Mouse (Mus musculus) ES-E14 (cell line): ENCODE results near the gene Atp6v0b. TPM values are rescaled to one million over a fixed set of nuclear protein-coding genes. Genes with fewer than 3 reads are reported as not detected.

Experiments
- DNase-seq: peaks from one replicate; pipeline ENCODE4 v3.0.0-alpha.2; 2013; ENCODE audit warnings: low read depth, low spot score
- H3K27ac ChIP-seq: 2 replicates; pipeline ENCODE4 v1.5.1; 2012; ENCODE audit warnings: low read depth, mild to moderate bottlenecking, low read length, moderate library complexity, mixed read lengths; ENCODE audit not compliant: poor library complexity, insufficient read depth, severe bottlenecking
- H3K36me3 ChIP-seq: 2 replicates; pipeline ENCODE4 v1.6.1; 2012; ENCODE audit warnings: mild to moderate bottlenecking, low read length, moderate library complexity, mixed read lengths; ENCODE audit not compliant: control insufficient read depth, poor library complexity, insufficient read depth, severe bottlenecking
- H3K4me1 ChIP-seq, 2 experiments: fragments of 150-350 bp in 1 of 2; sonication (generic) in 1 of 2; 2 replicates each; pipeline ENCODE4 v1.6.1; 2012; ENCODE audit warnings: low read length in 2 of 2, mild to moderate bottlenecking in 1 of 2, mixed read lengths in 1 of 2; ENCODE audit not compliant: control insufficient read depth in 2 of 2, insufficient read depth in 2 of 2, poor library complexity in 1 of 2
- H3K4me3 ChIP-seq, 2 experiments: fragments of 150-350 bp in 1 of 2; sonication (generic) in 1 of 2; 2 replicates each; pipeline ENCODE4 v1.5.1; 2012; ENCODE audit warnings: low read length in 2 of 2, low read depth in 1 of 2, mild to moderate bottlenecking in 1 of 2, mixed read lengths in 1 of 2; ENCODE audit not compliant: insufficient read depth in 1 of 2, poor library complexity in 1 of 2, severe bottlenecking in 1 of 2
- H3K9ac ChIP-seq: 2 replicates; pipeline ENCODE4 v1.6.1; 2012; ENCODE audit warnings: low read depth, mild to moderate bottlenecking, low read length, mixed read lengths; ENCODE audit not compliant: poor library complexity, insufficient read depth, severe bottlenecking
- H3K9me3 ChIP-seq: fragments of 150-350 bp; sonication (generic); 2 replicates; pipeline ENCODE4 v1.6.1; 2012; ENCODE audit warnings: low read depth, mild to moderate bottlenecking, low read length; ENCODE audit not compliant: control insufficient read depth, insufficient read depth
- CHD2 ChIP-seq: IDR thresholded peaks from 2 replicates; pipeline ENCODE4 v1.6.1; 2014; ENCODE audit warnings: mild to moderate bottlenecking, low read depth, low read length, inconsistent platforms
- HCFC1 ChIP-seq: IDR thresholded peaks from 2 replicates; pipeline ENCODE4 v1.6.1; 2012; ENCODE audit warnings: low read length, inconsistent platforms, borderline replicate concordance; ENCODE audit not compliant: insufficient read depth
- MAFK ChIP-seq: IDR thresholded peaks from 2 replicates; pipeline ENCODE4 v1.6.1; 2014; ENCODE audit warnings: mild to moderate bottlenecking, low read depth, low read length, inconsistent platforms; ENCODE audit not compliant: insufficient read depth
- ZC3H11A ChIP-seq: IDR thresholded peaks from 2 replicates; pipeline ENCODE4 v1.6.1; 2012; ENCODE audit warnings: low read depth, mild to moderate bottlenecking, inconsistent platforms, low read length, borderline replicate concordance
- ZNF384 ChIP-seq: IDR thresholded peaks from 2 replicates; pipeline ENCODE4 v1.6.1; 2012; ENCODE audit warnings: low read depth, low read length, inconsistent platforms
- in situ Hi-C, 2 experiments: fragments of 600-800 bp; cut with MboI; formaldehyde crosslinking; loops; one replicate each; pipeline ENCODE4 v1.15.1; 2025; ENCODE audit warnings: low sequenced_read_pairs in 2 of 2, inconsistent platforms in 1 of 2; ENCODE audit not compliant: unreplicated experiment in 2 of 2
- total RNA-seq: library from RNA; depleted of rRNA; stranded (reverse); fragments of 300-350 nt; gene quantifications from 2 replicates; pipeline ENCODE4 v1.2.3, GENCODE M21; 2012

Gene Atp6v0b
- total RNA-seq, 1 experiment = 267 TPM

DNA sequence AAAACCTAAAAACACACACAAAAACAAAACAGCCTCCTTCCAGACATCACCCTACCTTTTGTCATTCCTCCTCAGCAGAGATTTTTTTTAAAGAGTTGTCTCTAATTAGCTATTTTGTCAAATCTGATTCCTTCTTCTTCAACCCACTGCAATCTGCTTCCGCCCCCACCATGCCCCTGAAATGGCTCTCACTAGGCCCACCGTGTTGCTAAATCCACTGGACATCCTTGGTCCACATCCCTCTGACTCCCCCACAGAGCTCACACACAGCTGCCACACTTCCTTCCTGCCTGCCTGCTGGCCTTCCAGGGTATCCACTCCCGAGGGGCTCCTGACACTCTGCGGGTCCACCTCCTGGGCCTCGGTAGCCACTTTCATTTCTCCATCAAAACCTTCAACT is 8.4 kb downstream of the Atp6v0b start:
- no peaks in the 10 kb centered on the region for H3K9me3 ChIP-seq
- in situ Hi-C loops = no loop called here
- H3K9ac ChIP-seq = no peak overlapping the region
- peaks cover 0 to 12% of the 10 kb centered on the region in 2 experiments; a peak in 1 of 4 replicates for H3K4me1 ChIP-seq
- peaks cover 18% of the 10 kb centered on the region; the same call in 1 of the 2 replicates for H3K36me3 ChIP-seq
- no peak overlapping the region for H3K4me3 ChIP-seq
- TF ChIP-seq ZC3H11A = no peak
- no peak for TF ChIP-seq HCFC1
- TF ChIP-seq CHD2 = no peak
- TF ChIP-seq MAFK = no peak
- TF ChIP-seq ZNF384 = no peak
- no peak overlapping the region for H3K27ac ChIP-seq
- no peak for DNase-seq

DNA sequence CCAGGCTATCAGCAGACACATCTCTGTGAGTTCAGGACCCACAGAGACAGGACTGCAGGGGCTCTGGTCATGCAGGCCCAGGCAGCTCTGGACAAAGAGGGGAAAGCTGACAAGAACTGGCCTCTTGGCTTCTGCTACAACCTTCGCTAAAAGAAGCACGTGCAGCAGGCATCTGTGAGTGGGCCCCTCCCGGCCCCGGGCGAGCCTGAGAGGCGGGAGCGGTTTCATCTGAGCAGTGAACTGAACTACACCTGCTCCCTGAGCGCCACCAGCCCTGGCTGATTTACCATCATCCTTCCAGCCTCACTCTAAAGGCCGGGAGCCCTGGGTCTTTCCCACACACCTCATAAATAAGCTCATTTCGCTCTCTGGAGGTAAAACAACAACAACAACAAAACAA is 8.8 kb downstream of the Atp6v0b start:
- peaks cover 19% of the 10 kb centered on the region; the same call in 1 of the 2 replicates for H3K36me3 ChIP-seq
- in situ Hi-C loops = no loop called here
- H3K4me1 ChIP-seq = peaks cover 0 to 12% of the 10 kb centered on the region in 2 experiments; a peak in 1 of 4 replicates
- no peak overlapping the region for H3K27ac ChIP-seq
- H3K4me3 ChIP-seq = no peak overlapping the region
- H3K9ac ChIP-seq = no peak overlapping the region
- no peaks in the 10 kb centered on the region for H3K9me3 ChIP-seq
- TF ChIP-seq MAFK (no peak), ZC3H11A (no peak), CHD2 (no peak), HCFC1 (no peak), ZNF384 (no peak)
- DNase-seq = no peak

DNA sequence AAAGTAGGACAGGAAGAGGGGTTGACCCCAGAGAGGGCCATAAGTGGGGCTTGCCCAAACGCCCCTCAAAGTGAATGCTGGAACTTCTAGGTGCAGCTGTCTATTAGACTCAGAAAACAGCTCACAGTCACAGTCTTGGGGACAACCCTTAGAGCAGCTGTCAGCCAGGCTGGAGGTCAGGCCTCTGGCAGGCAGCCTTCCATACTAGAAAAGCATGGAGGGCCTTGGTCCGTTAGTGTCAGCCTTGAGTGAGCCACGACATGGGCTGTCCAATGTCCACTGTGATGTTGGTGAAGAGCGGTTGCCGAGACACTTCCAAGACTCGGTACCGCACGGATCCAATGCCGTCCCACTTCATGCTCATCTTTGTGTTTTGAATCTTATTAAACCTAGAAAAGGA is 13.5 kb downstream of the Atp6v0b start:
- Histone ChIP-seq H3K27ac (no peak overlapping the region), H3K4me1 (peaks cover 0 to 12% of the 10 kb centered on the region in 2 experiments; a peak in 2 of 4 replicates), H3K9me3 (no peaks in the 10 kb centered on the region), H3K36me3 (peaks cover 15% of the 10 kb centered on the region; the same call in 1 of the 2 replicates), H3K4me3 (no peak overlapping the region), H3K9ac (no peak overlapping the region)
- DNase-seq = no peak
- in situ Hi-C loops = no loop called here
- no peak for TF ChIP-seq HCFC1
- no peak for TF ChIP-seq ZC3H11A
- no peak for TF ChIP-seq CHD2
- TF ChIP-seq MAFK = no peak
- TF ChIP-seq ZNF384 = no peak

DNA sequence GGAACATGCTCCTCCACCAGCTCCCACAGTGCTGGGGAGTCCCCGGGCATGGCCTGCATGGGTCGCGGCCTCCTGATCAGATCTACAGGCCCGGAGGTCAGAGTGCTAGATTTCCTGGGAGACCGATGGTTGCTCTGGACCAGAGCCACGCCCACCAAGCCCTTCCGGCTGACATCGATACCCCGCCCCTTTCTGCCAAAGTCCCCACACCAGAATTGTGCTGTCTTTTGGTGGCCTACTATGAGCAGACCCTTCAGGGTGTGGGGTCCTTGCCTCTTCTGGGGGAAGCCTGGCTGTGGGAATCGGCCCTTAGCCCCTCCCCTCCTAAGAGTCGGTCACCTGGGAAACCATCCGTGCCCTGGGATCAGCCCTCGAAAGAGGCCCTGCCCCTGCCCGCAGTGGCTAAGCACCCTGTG is 14.7 kb downstream of the Atp6v0b start, which contains the start of gene Ccdc24:
Gene Ccdc24, minus strand, starts transcription at position 87 of the 416 bp plus-strand sequence.
- no peak for TF ChIP-seq ZC3H11A

DNA sequence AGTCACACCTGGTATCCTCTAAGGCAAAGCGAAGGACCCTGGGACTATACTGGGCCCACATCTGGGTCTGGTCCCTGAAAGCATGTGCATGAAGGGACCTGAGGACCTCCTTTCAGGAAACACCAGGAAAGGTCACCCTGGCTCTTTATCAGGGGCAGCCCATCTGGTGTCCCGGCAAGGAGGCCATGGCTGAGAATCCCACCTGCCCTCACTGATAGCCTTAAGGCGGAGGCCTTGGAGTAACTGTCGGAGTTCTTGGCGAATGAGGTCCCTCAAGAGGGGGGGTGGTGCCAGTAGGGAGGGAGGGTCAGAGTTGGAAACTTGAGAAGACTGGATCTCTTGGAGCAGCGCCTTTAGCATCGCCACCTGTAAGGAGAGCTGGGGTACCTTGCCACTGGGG is 15.3 kb downstream of the Atp6v0b start:
- H3K27ac ChIP-seq = no peak overlapping the region
- no peak for DNase-seq
- TF ChIP-seq MAFK (no peak), ZNF384 (no peak), ZC3H11A (no peak), HCFC1 (no peak), CHD2 (no peak)
- no peak overlapping the region for H3K4me3 ChIP-seq
- H3K9ac ChIP-seq = no peak overlapping the region
- in situ Hi-C loops = no loop called here
- H3K4me1 ChIP-seq = peaks cover 0 to 13% of the 10 kb centered on the region in 2 experiments; a peak in 2 of 4 replicates
- peaks cover 8% of the 10 kb centered on the region; the same call in 1 of the 2 replicates for H3K36me3 ChIP-seq
- no peaks in the 10 kb centered on the region for H3K9me3 ChIP-seq

More for the DNA sequence above, 14.7 kb downstream of the Atp6v0b start, which contains the start of gene Ccdc24:
- no peaks in the 10 kb centered on the region for H3K9me3 ChIP-seq
- peaks cover 0 to 13% of the 10 kb centered on the region in 2 experiments; a peak in 2 of 4 replicates for H3K4me1 ChIP-seq
- in situ Hi-C loops = no loop called here
- H3K4me3 ChIP-seq = 0 out of 4 replicates have a peak within 1 kb of the TSS, but pooled peaks of 1 of the 2 experiments have one; percentile 33
- no peak within 1 kb of the TSS for H3K27ac ChIP-seq
- peaks cover 14% of the 10 kb centered on the region; the same call in 1 of the 2 replicates for H3K36me3 ChIP-seq
- DNase-seq = no peak
- no peak within 1 kb of the TSS for H3K9ac ChIP-seq
